Comparison of ENCODE assay signal across 14 mouse cellular contexts in the genomic region with DNA sequence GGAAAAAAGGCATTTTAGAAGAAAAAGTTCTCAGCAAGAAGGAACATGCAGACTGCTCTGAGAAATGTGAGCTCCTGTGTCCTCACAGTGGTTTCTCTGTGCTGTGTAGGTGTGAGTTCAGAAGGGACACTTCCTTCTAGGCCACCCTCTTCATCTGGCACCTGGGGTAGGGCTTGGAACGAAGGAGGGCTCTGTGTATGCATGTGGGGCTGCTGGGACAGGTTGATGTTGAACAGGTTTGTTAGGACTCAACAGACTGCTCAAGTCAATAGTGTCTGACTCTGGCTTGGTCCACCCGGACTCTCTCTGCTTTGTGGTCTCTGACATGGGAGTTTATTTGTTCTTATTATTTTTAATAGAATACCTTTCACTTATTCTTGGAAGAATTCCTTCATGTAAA. TPM values are rescaled to one million over a fixed set of nuclear protein-coding genes. Genes with fewer than 3 reads are reported as not detected.
A peak's percentile ranks its signal among the peaks of the same experiment; 100 is the strongest.
DNase-seq lines count a peak whose midpoint lies in the region; ATAC-seq lines count a peak whose summit lies in the region.
"Had no signal": no experiment of that assay in that cellular context is flagged by ENCODE, and none has a peak within 500 bp of the region (broad histone marks: within the 10 kb centered on the region; RNA-seq: fewer than 3 reads in every experiment).

No protein-coding gene starts in this region.

- H3K9ac ChIP-seq in heart, embryonic 13.5 days: no peak overlapping the region
- no peak overlapping the region for H3K9ac ChIP-seq in limb, embryonic 13.5 days
- no peak overlapping the region for H3K9ac ChIP-seq in embryonic facial prominence, embryonic 14.5 days (ENCODE audit: low read depth, low read length)
- H3K9ac ChIP-seq: midbrain, embryonic 15.5 days had no signal

- H3K4me1 ChIP-seq in heart, embryonic 13.5 days: peaks cover 67% of the 10 kb centered on the region
- H3K4me1 ChIP-seq in limb, embryonic 13.5 days: peaks cover 35% of the 10 kb centered on the region
- peaks cover 16% of the 10 kb centered on the region for H3K4me1 ChIP-seq in limb, embryonic 10.5 days
- H3K4me1 ChIP-seq in embryonic facial prominence, embryonic 14.5 days (ENCODE audit: control insufficient read depth, insufficient read depth, low read length): peaks cover 40% of the 10 kb centered on the region

- ATAC-seq in heart, embryonic 13.5 days (ENCODE audit: extremely low read depth, insufficient number of reproducible peaks, low FRiP score, low TSS enrichment): no peak
- ATAC-seq in limb, embryonic 13.5 days (ENCODE audit: low FRiP score, low read depth): no peak
- ATAC-seq in embryonic facial prominence, embryonic 14.5 days (ENCODE audit: low read depth): no peak
- ATAC-seq: midbrain, embryonic 15.5 days had no signal

- no peaks in the 10 kb centered on the region for H3K36me3 ChIP-seq in heart, embryonic 13.5 days
- no peaks in the 10 kb centered on the region for H3K36me3 ChIP-seq in limb, embryonic 13.5 days
- H3K36me3 ChIP-seq in limb, embryonic 10.5 days: no peaks in the 10 kb centered on the region
- no peaks in the 10 kb centered on the region for H3K36me3 ChIP-seq in embryonic facial prominence, embryonic 14.5 days (ENCODE audit: control insufficient read depth, insufficient read depth, low read length)
- H3K36me3 ChIP-seq: midbrain, embryonic 15.5 days had no signal

- H3K4me3 ChIP-seq in heart, embryonic 13.5 days: no peak overlapping the region
- H3K4me3 ChIP-seq in limb, embryonic 13.5 days: no peak overlapping the region
- no peak overlapping the region for H3K4me3 ChIP-seq in limb, embryonic 10.5 days
- H3K4me3 ChIP-seq in embryonic facial prominence, embryonic 14.5 days (ENCODE audit: low read depth, low read length): no peak overlapping the region
- H3K4me3 ChIP-seq: midbrain, embryonic 15.5 days had no signal

- no peak for DNase-seq in heart, postnatal 14 days
- DNase-seq in limb, embryonic 10.5 days (ENCODE audit: low spot score): no peak
- no peak for DNase-seq in embryonic facial prominence, embryonic 14.5 days (ENCODE audit: low spot score)
- peak; percentile 20 for DNase-seq in naive thymus-derived CD4-positive, alpha-beta T cell, adult 2 months (ENCODE audit: low read depth)
- DNase-seq in B cell, adult 2 months: no peak
- DNase-seq in layer of hippocampus, postnatal 25 days (ENCODE audit: extremely low spot score in 1 of 2, low spot score in 1 of 2): no peak
- DNase-seq: cerebellum, postnatal 36 days; lung, adult 2 months had no signal

- H3K9me3 ChIP-seq in heart, embryonic 13.5 days: no peaks in the 10 kb centered on the region
- no peaks in the 10 kb centered on the region for H3K9me3 ChIP-seq in limb, embryonic 13.5 days
- no peaks in the 10 kb centered on the region for H3K9me3 ChIP-seq in limb, embryonic 10.5 days (replicated peaks)
- H3K9me3 ChIP-seq in embryonic facial prominence, embryonic 14.5 days (ENCODE audit: control insufficient read depth, low read length): no peaks in the 10 kb centered on the region
- H3K9me3 ChIP-seq: midbrain, embryonic 15.5 days had no signal

- intact Hi-C loops in heart, postnatal 14 days (cut with DNase I): loop anchor here (2.0 to 5.0 kb wide), 2 partner anchors 38 to 78 kb away; no protein-coding TSS in a partner anchor

- no peak overlapping the region for H3K4me2 ChIP-seq in heart, embryonic 13.5 days
- H3K4me2 ChIP-seq in limb, embryonic 13.5 days (replicated peaks): no peak overlapping the region
- no peak overlapping the region for H3K4me2 ChIP-seq in embryonic facial prominence, embryonic 14.5 days (ENCODE audit: low read depth, low read length)
- H3K4me2 ChIP-seq: midbrain, embryonic 15.5 days had no signal

- peak overlapping the region; percentile 88 for H3K27ac ChIP-seq in heart, embryonic 13.5 days (replicated peaks)
- peak overlapping the region; percentile 48; the same call in 1 of the 2 replicates for H3K27ac ChIP-seq in limb, embryonic 13.5 days
- H3K27ac ChIP-seq in limb, embryonic 10.5 days: no peak overlapping the region
- peak overlapping the region; percentile 79 for H3K27ac ChIP-seq in embryonic facial prominence, embryonic 14.5 days (replicated peaks; ENCODE audit: low read depth, low read length)
- H3K27ac ChIP-seq: midbrain, embryonic 15.5 days had no signal

- WGBS in heart, embryonic 13.5 days: 75% methylated on average over 2 of the region's 2 CpGs
- WGBS in limb, embryonic 13.5 days: 58% methylated on average over 2 of the region's 2 CpGs
- WGBS in limb, embryonic 10.5 days: 89% methylated on average over 2 of the region's 2 CpGs
- WGBS in embryonic facial prominence, embryonic 14.5 days: 49% methylated on average over 2 of the region's 2 CpGs

- no peaks in the 10 kb centered on the region for H3K27me3 ChIP-seq in heart, embryonic 13.5 days (replicated peaks)
- H3K27me3 ChIP-seq in limb, embryonic 13.5 days: no peaks in the 10 kb centered on the region
- no peaks in the 10 kb centered on the region for H3K27me3 ChIP-seq in limb, embryonic 10.5 days (ENCODE audit: low read depth, poor library complexity, severe bottlenecking)
- H3K27me3 ChIP-seq in embryonic facial prominence, embryonic 14.5 days (replicated peaks; ENCODE audit: control insufficient read depth, insufficient read depth, low read length): no peaks in the 10 kb centered on the region
- H3K27me3 ChIP-seq: midbrain, embryonic 15.5 days had no signal

RNA-seq across cellular contexts. Expression of a gene that starts 17.4 kb away (rescaled TPM):
- not detected in 2 replicates for polyA plus RNA-seq in heart, embryonic 13.5 days (2015; fragmentation: Nextera tagmentation; extraction: Ambion mirVana)
- 100 to 1,000 TPM in 1 of 2 experiments, not detected in 1; 233 TPM for total RNA-seq in heart, postnatal 14 days (2021)
- not detected in 2 replicates for polyA plus RNA-seq in limb, embryonic 13.5 days (2015; fragmentation: Nextera tagmentation; extraction: Ambion mirVana)
- polyA plus RNA-seq in limb, embryonic 10.5 days (2016; fragmentation: Nextera tagmentation; extraction: Ambion mirVana): not detected in 2 replicates
- polyA plus RNA-seq in embryonic facial prominence, embryonic 14.5 days (2014; fragmentation: Nextera tagmentation; extraction: Ambion mirVana): not detected in 2 replicates
- not detected for total RNA-seq in layer of hippocampus, postnatal 25 days (2021)
- total RNA-seq: granulocyte monocyte progenitor cell, adult 5-6 weeks; left cerebral cortex, postnatal 25 days; neutrophil, adult 5-6 weeks had no signal
- polyA plus RNA-seq: midbrain, embryonic 15.5 days had no signal
